Mouse (Mus musculus): ENCODE data around the gene Lhx4. TPM values are rescaled to one million over a fixed set of nuclear protein-coding genes. Genes with fewer than 3 reads are reported as not detected.

Lhx4 gene
- not detected for polyA plus RNA-seq (2012; fragmentation: generic; extraction: Trizol)
- long read RNA-seq, experiment 1, result 0 reads
- long read RNA-seq, experiment 2, result 0 reads

DNA sequence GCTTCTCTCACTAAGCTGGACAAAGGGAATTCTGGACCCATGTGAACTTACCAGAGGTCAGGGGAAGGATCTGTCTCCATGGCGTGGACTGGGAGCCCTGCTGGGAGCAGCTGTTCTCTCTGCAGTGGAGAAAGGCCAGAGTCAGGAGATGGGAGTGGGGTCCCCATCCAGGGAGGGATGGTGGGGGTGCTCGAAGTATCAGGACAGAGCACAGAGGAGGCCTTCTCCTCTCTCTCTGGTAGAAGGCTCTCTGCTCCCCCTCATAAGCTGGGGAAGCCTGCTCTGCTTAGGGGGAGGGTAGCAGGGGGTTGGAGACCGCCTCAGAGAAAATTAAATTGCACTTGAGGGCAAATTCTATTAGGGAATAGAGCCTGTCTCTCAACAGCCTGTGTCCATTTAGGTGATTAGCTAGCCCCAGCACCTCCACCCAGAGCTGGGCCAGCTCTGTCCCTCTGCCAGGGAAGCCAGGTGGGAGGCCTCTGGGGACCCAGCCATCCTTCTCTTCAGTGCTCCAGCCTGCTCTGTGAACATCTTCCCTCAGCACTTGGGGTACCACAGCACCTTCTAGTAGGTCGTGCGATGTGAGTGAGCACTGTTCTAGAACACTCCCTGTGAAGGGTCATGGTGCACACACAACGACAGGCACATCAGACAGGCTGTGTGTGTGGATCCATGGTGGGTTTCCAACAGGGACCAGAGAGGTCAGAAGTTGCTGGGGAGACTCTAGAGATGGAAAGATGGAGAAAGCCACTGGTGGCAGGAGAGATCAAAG lies at the start of gene Lhx4:
TSS of gene Lhx4 (minus strand) at position 201 of the 772 bp plus-strand sequence.
- no peak for TF ChIP-seq USF1 (IDR thresholded peaks at IDR 0.05; ENCODE audit: low read depth)
- no peak for TF ChIP-seq CEBPB (IDR thresholded peaks at IDR 0.05; ENCODE audit: low read depth)
- no peak for TF ChIP-seq CTCF (IDR thresholded peaks at IDR 0.05; ENCODE audit: control insufficient read depth, insufficient read depth, insufficient read length)
- no peak for TF ChIP-seq MYOD1 (IDR thresholded peaks at IDR 0.05; ENCODE audit: control insufficient read depth, insufficient read length, low read depth)
- no peak for TF ChIP-seq MAX (IDR thresholded peaks at IDR 0.05)
- TF ChIP-seq MYOG (IDR thresholded peaks at IDR 0.05; ENCODE audit: control insufficient read depth, extremely low read depth, insufficient read length), result no peak
- no peak for TF ChIP-seq FOSL1 (IDR thresholded peaks at IDR 0.05; ENCODE audit: insufficient read depth, low read length, poor library complexity, severe bottlenecking)
- H3K79me2 ChIP-seq (ENCODE audit: control insufficient read depth, insufficient read depth), result no peaks in the 10 kb centered on the region

DNA sequence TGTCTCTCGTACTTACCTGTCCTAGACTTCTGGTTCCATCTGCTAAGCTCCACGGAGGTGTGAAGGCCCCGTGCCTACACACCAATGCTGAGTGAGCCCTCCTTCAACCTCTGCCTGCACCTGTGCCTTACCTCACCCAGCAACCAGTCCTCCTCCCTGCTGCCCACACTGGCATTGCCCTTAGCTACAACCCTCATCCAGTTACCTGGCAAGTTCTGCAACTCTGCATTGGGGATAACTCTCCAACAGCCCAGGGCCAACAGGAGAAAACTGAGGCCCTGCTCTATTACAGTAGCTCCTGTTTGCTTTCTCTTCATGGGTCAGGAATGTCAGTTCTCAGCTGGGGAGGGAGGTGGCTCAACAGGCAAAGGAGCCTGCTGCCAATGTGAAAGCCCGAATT lies 46.5 kb upstream of the Lhx4 start:
- Histone ChIP-seq H3K36me3 (ENCODE audit: control insufficient read depth, insufficient read depth) (no peaks in the 10 kb centered on the region), H3K79me3 (ENCODE audit: low read depth) (no peaks in the 10 kb centered on the region), H3K27me3 (ENCODE audit: control insufficient read depth, insufficient read depth, insufficient read length) (no peaks in the 10 kb centered on the region), H3ac (ENCODE audit: control insufficient read depth, insufficient read length, low read depth) (no peak overlapping the region), H3K79me2 (ENCODE audit: control insufficient read depth, insufficient read depth) (no peaks in the 10 kb centered on the region), H3K4me3 (ENCODE audit: insufficient read depth, poor library complexity, severe bottlenecking) (no peak overlapping the region)
- TF ChIP-seq MAX (IDR thresholded peaks at IDR 0.05) (no peak), USF1 (IDR thresholded peaks at IDR 0.05; ENCODE audit: low read depth) (no peak), CEBPB (IDR thresholded peaks at IDR 0.05; ENCODE audit: low read depth) (no peak), FOSL1 (IDR thresholded peaks at IDR 0.05; ENCODE audit: insufficient read depth, low read length, poor library complexity, severe bottlenecking) (no peak), CTCF (IDR thresholded peaks at IDR 0.05; ENCODE audit: control insufficient read depth, insufficient read depth, insufficient read length) (no peak), MYOG (IDR thresholded peaks at IDR 0.05; ENCODE audit: control insufficient read depth, extremely low read depth, insufficient read length) (no peak), MYOD1 (IDR thresholded peaks at IDR 0.05; ENCODE audit: control insufficient read depth, insufficient read length, low read depth) (no peak)

More for the DNA sequence above, at the start of gene Lhx4:
- Histone ChIP-seq H3ac (ENCODE audit: control insufficient read depth, insufficient read length, low read depth) (no peak within 1 kb of the TSS), H3K36me3 (ENCODE audit: control insufficient read depth, insufficient read depth) (no peaks in the 10 kb centered on the region), H3K4me3 (ENCODE audit: insufficient read depth, poor library complexity, severe bottlenecking) (no peak within 1 kb of the TSS), H3K27me3 (ENCODE audit: control insufficient read depth, insufficient read depth, insufficient read length) (peaks cover 49% of the 10 kb centered on the region), H3K79me3 (ENCODE audit: low read depth) (no peaks in the 10 kb centered on the region)

DNA sequence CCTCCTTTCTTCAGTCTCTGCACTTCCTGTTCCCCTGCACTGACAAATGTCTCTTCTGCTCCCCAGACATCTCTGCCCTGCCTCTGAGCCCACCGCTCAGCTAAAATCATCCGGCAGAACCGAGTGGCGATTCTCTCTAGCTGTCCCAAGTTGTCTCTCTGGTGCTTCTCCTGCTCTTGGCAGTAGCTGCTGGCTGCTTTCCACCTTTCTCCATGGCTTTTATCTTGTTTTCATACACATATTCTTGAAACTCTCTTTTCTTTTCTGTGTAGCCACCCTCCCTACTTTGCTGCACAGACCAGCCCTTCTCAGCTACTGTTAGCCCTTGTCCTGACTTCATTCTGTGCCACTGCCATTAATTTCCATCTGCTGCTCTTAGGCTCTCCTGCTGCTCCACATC lies 45.9 kb upstream of the Lhx4 start:
- Histone ChIP-seq H3K79me3 (ENCODE audit: low read depth) (no peaks in the 10 kb centered on the region), H3K79me2 (ENCODE audit: control insufficient read depth, insufficient read depth) (no peaks in the 10 kb centered on the region), H3K36me3 (ENCODE audit: control insufficient read depth, insufficient read depth) (peaks cover 1% of the 10 kb centered on the region), H3ac (ENCODE audit: control insufficient read depth, insufficient read length, low read depth) (no peak overlapping the region), H3K4me3 (ENCODE audit: insufficient read depth, poor library complexity, severe bottlenecking) (no peak overlapping the region), H3K27me3 (ENCODE audit: control insufficient read depth, insufficient read depth, insufficient read length) (no peaks in the 10 kb centered on the region)
- TF ChIP-seq MYOG (IDR thresholded peaks at IDR 0.05; ENCODE audit: control insufficient read depth, extremely low read depth, insufficient read length), result no peak
- no peak for TF ChIP-seq MAX (IDR thresholded peaks at IDR 0.05)
- no peak for TF ChIP-seq CTCF (IDR thresholded peaks at IDR 0.05; ENCODE audit: control insufficient read depth, insufficient read depth, insufficient read length)
- TF ChIP-seq CEBPB (IDR thresholded peaks at IDR 0.05; ENCODE audit: low read depth), result no peak
- no peak for TF ChIP-seq USF1 (IDR thresholded peaks at IDR 0.05; ENCODE audit: low read depth)
- TF ChIP-seq FOSL1 (IDR thresholded peaks at IDR 0.05; ENCODE audit: insufficient read depth, low read length, poor library complexity, severe bottlenecking), result no peak
- TF ChIP-seq MYOD1 (IDR thresholded peaks at IDR 0.05; ENCODE audit: control insufficient read depth, insufficient read length, low read depth), result no peak

DNA sequence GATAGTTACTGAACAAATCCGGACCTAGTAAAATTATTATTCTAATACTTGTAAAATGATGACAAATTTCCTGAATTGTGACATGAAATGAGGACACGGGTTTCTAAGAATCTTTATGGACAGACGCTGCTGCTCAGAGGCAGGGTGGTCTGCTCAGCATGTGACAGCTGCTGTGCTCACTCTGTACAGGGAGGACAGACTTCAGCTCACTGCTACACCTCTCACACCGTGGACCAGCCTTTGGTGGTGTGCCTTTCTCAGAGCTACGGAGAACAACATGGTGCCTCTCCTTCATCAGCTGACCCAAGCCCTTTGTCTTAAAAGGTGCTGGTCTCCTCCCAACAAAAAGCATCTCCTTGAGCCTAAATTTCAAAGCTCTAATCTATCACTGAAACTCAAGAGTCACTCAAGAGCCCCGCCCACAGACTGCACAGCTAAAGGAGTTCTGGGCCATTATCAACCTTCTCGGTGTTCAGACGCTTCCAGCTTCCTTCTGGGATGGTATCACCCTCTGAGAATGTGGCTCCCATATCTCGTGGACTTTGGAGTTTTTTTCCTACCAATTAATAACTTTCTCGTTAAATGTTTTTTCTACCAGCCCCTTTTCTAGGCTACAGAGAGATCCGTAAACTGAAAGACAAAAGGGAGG lies 45.4 kb upstream of the Lhx4 start:
- H3K79me3 ChIP-seq (ENCODE audit: low read depth), result no peaks in the 10 kb centered on the region
- peaks cover 5% of the 10 kb centered on the region for H3K36me3 ChIP-seq (ENCODE audit: control insufficient read depth, insufficient read depth)
- H3K79me2 ChIP-seq (ENCODE audit: control insufficient read depth, insufficient read depth), result no peaks in the 10 kb centered on the region
- TF ChIP-seq USF1 (IDR thresholded peaks at IDR 0.05; ENCODE audit: low read depth), result no peak
- no peak for TF ChIP-seq CTCF (IDR thresholded peaks at IDR 0.05; ENCODE audit: control insufficient read depth, insufficient read depth, insufficient read length)
- no peak for TF ChIP-seq MAX (IDR thresholded peaks at IDR 0.05)
- no peak for TF ChIP-seq MYOD1 (IDR thresholded peaks at IDR 0.05; ENCODE audit: control insufficient read depth, insufficient read length, low read depth)
- TF ChIP-seq CEBPB (IDR thresholded peaks at IDR 0.05; ENCODE audit: low read depth), result no peak
- no peak for TF ChIP-seq MYOG (IDR thresholded peaks at IDR 0.05; ENCODE audit: control insufficient read depth, extremely low read depth, insufficient read length)
- no peak for TF ChIP-seq FOSL1 (IDR thresholded peaks at IDR 0.05; ENCODE audit: insufficient read depth, low read length, poor library complexity, severe bottlenecking)
- no peak overlapping the region for H3K4me3 ChIP-seq (ENCODE audit: insufficient read depth, poor library complexity, severe bottlenecking)
- H3ac ChIP-seq (ENCODE audit: control insufficient read depth, insufficient read length, low read depth), result no peak overlapping the region
- no peaks in the 10 kb centered on the region for H3K27me3 ChIP-seq (ENCODE audit: control insufficient read depth, insufficient read depth, insufficient read length)

DNA sequence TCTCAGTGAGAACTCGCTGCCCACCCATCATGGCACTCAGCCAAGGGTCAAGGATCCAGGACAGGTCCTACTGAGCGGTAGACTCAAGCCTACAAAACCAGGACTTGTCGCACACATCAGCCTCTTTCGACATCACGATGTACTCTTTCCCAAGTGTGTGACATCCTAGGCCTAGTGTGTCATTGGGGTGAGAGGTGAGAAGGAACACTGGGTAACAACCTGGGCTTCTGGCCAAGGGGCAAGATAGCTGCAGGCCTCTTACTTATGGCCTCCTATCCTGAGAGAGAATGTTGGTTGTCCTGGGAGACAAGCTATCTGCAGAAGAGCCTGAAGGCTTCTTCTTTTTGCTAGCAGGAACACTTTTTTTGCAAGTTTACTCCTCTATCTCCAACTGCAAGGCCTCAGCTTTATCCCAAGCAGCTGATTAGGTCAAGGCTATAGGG lies 44.3 kb upstream of the Lhx4 start:
- TF ChIP-seq FOSL1 (IDR thresholded peaks at IDR 0.05; ENCODE audit: insufficient read depth, low read length, poor library complexity, severe bottlenecking), result no peak
- TF ChIP-seq MAX (IDR thresholded peaks at IDR 0.05), result no peak
- TF ChIP-seq CEBPB (IDR thresholded peaks at IDR 0.05; ENCODE audit: low read depth), result no peak
- no peak for TF ChIP-seq CTCF (IDR thresholded peaks at IDR 0.05; ENCODE audit: control insufficient read depth, insufficient read depth, insufficient read length)
- Histone ChIP-seq H3K27me3 (ENCODE audit: control insufficient read depth, insufficient read depth, insufficient read length) (no peaks in the 10 kb centered on the region), H3K79me2 (ENCODE audit: control insufficient read depth, insufficient read depth) (no peaks in the 10 kb centered on the region), H3ac (ENCODE audit: control insufficient read depth, insufficient read length, low read depth) (no peak overlapping the region), H3K79me3 (ENCODE audit: low read depth) (no peaks in the 10 kb centered on the region), H3K4me3 (ENCODE audit: insufficient read depth, poor library complexity, severe bottlenecking) (no peak overlapping the region), H3K36me3 (ENCODE audit: control insufficient read depth, insufficient read depth) (peaks cover 5% of the 10 kb centered on the region)
